Mouse (Mus musculus) hindbrain, embryonic 11.5 days (tissue): ENCODE measurements around the gene Hist4h4. TPM values are rescaled to one million over a fixed set of nuclear protein-coding genes. Genes with fewer than 3 reads are reported as not detected.

ENCODE experiments used
- ATAC-seq: fragments of 200-750 bp; cut with Nextera tagmentation; 2 replicates; pipeline ENCODE4 v1.8.0; 2017; ENCODE audit warnings: mild to moderate bottlenecking, moderate TSS enrichment, moderate library complexity; ENCODE audit not compliant: low FRiP score
- DNase-seq: peaks from one replicate; pipeline ENCODE4 v3.0.0-alpha.2; 2015; ENCODE audit warnings: low spot score
- H3K27ac ChIP-seq: fragments of 300-500 bp; sonication (generic); 2 replicates; pipeline ENCODE4 v1.5.1; 2014; ENCODE audit warnings: mild to moderate bottlenecking, low read depth, low read length
- H3K27me3 ChIP-seq: fragments of 300-500 bp; sonication (generic); 2 replicates; pipeline ENCODE4 v1.6.1; 2014; ENCODE audit warnings: mild to moderate bottlenecking, low read length, moderate library complexity, mixed read lengths; ENCODE audit not compliant: control insufficient read depth, insufficient read depth
- H3K36me3 ChIP-seq: fragments of 300-500 bp; sonication (generic); 2 replicates; pipeline ENCODE4 v1.6.1; 2014; ENCODE audit warnings: mild to moderate bottlenecking, low read length, moderate library complexity, mixed read lengths; ENCODE audit not compliant: control insufficient read depth, insufficient read depth
- H3K4me1 ChIP-seq: fragments of 300-500 bp; sonication (generic); replicated peaks from 2 replicates; pipeline ENCODE4 v1.6.1; 2014; ENCODE audit warnings: low read length, mixed read lengths; ENCODE audit not compliant: control insufficient read depth, insufficient read depth
- H3K4me2 ChIP-seq: fragments of 300-500 bp; sonication (generic); replicated peaks from 2 replicates; pipeline ENCODE4 v1.6.1; 2014; ENCODE audit warnings: mild to moderate bottlenecking, low read depth, low read length
- H3K4me3 ChIP-seq: fragments of 300-500 bp; sonication (generic); 2 replicates; pipeline ENCODE4 v1.5.1; 2014; ENCODE audit warnings: low read depth, low read length
- H3K9ac ChIP-seq: fragments of 300-500 bp; sonication (generic); 2 replicates; pipeline ENCODE4 v1.6.1; 2014; ENCODE audit warnings: low read depth, low read length
- H3K9me3 ChIP-seq: fragments of 300-500 bp; sonication (generic); 2 replicates; pipeline ENCODE4 v1.6.1; 2016; ENCODE audit warnings: low read length; ENCODE audit not compliant: control insufficient read depth
- WGBS: fragments of 180-500 bp; shearing (Covaris S2); extraction: QIAGEN DNeasy Blood & Tissue Kit; methylation state at CpG from one replicate; pipeline ENCODE4 v1.1.7; 2014; 5-methylcytosine and 5-hydroxymethylcytosine counted together
- polyA plus RNA-seq: library from polyadenylated mRNA; unstranded; fragments of >200 nt; fragmentation: Nextera tagmentation; extraction: Ambion mirVana; gene quantifications from 2 replicates; pipeline ENCODE4 v1.2.1, GENCODE M21; 2014

The Hist4h4 gene
- polyA plus RNA-seq, 1 experiment from 2014 or later = 0.69 TPM

- Histone ChIP-seq H3K4me2 (no peak overlapping the region), H3K4me3 (no peak overlapping the region), H3K27me3 (0 out of 2 replicates have a peak, but pooled peaks cover 2% of the 10 kb centered on the region), H3K9me3 (no peaks in the 10 kb centered on the region), H3K27ac (no peak overlapping the region), H3K9ac (no peak overlapping the region), H3K4me1 (no peaks in the 10 kb centered on the region), H3K36me3 (no peaks in the 10 kb centered on the region)
- DNase-seq = no peak
- no peak for ATAC-seq
- WGBS = 76% methylated on average over 5 of the region's 5 CpGs
These were observed 14.7 kb downstream of the Hist4h4 start for GRCm38 (mm10) chr6:136789391-136789971.

- Histone ChIP-seq H3K27me3 (no peaks in the 10 kb centered on the region), H3K4me1 (no peaks in the 10 kb centered on the region), H3K27ac (no peak overlapping the region), H3K4me2 (no peak overlapping the region), H3K9ac (no peak overlapping the region), H3K4me3 (no peak overlapping the region), H3K9me3 (no peaks in the 10 kb centered on the region), H3K36me3 (no peaks in the 10 kb centered on the region)
- ATAC-seq (no peak), DNase-seq (no peak)
- 83% methylated on average over 9 of the region's 9 CpGs for WGBS
These were observed 21.5 kb downstream of the Hist4h4 start for GRCm38 (mm10) chr6:136782761-136783160.

DNA sequence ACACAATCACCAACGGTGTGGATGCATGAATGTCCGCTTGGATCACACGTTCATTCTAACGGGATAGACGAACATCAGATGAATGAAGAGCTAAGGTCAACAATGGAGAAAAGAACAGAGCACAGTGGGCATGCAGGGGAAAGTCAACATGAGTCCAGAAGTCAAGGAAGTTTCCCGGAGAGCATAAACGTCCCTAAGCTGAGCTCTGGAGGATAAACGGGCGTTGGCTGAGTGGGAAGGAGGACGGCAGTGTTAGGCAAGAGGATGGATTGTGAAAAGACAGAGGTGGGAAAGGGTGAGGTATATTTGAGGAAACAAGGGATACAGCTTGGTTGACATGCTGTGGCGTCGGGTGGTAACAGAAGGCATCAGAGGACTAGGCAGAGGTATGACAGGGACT, 22.1 kb downstream of the Hist4h4 start:
- H3K27me3 ChIP-seq = no peaks in the 10 kb centered on the region
- no peak overlapping the region for H3K4me3 ChIP-seq
- 81% methylated on average over 12 of the region's 12 CpGs for WGBS
- no peak overlapping the region for H3K4me2 ChIP-seq
- no peak for DNase-seq
- H3K4me1 ChIP-seq = no peaks in the 10 kb centered on the region
- no peaks in the 10 kb centered on the region for H3K36me3 ChIP-seq
- H3K27ac ChIP-seq = no peak overlapping the region
- no peaks in the 10 kb centered on the region for H3K9me3 ChIP-seq
- H3K9ac ChIP-seq = no peak overlapping the region
- ATAC-seq = no peak

- no peak within 1 kb of the TSS for H3K9ac ChIP-seq
These were observed 22.7 kb downstream of the Hist4h4 start, which contains the start of gene Gucy2c for GRCm38 (mm10) chr6:136781377-136781986. TSS of gene Gucy2c (minus strand) at chr6:136781765.

GRCm38 (mm10) chr6:136776392-136776791, 27.8 kb downstream of the Hist4h4 start:
- Histone ChIP-seq H3K9me3 (no peaks in the 10 kb centered on the region), H3K4me2 (no peak overlapping the region), H3K27ac (no peak overlapping the region), H3K27me3 (no peaks in the 10 kb centered on the region), H3K36me3 (no peaks in the 10 kb centered on the region), H3K9ac (no peak overlapping the region), H3K4me3 (no peak overlapping the region), H3K4me1 (no peaks in the 10 kb centered on the region)
- DNase-seq = no peak
- no peak for ATAC-seq
- WGBS = 91% methylated on average over 1 of the region's 1 CpGs

More at GRCm38 (mm10) chr6:136781377-136781986, 22.7 kb downstream of the Hist4h4 start, which contains the start of gene Gucy2c:
- Histone ChIP-seq H3K36me3 (no peaks in the 10 kb centered on the region), H3K27me3 (no peaks in the 10 kb centered on the region), H3K9me3 (no peaks in the 10 kb centered on the region), H3K27ac (no peak within 1 kb of the TSS), H3K4me1 (no peaks in the 10 kb centered on the region), H3K4me2 (no peak within 1 kb of the TSS), H3K4me3 (no peak within 1 kb of the TSS)
- ATAC-seq (no peak), DNase-seq (no peak)
- 83% methylated on average over 20 of the region's 20 CpGs for WGBS

- no peaks in the 10 kb centered on the region for H3K27me3 ChIP-seq
- H3K27ac ChIP-seq = no peak overlapping the region
- H3K9me3 ChIP-seq = no peaks in the 10 kb centered on the region
- no peak overlapping the region for H3K4me2 ChIP-seq
- no peaks in the 10 kb centered on the region for H3K36me3 ChIP-seq
- 87% methylated on average over 7 of the region's 7 CpGs for WGBS
- H3K9ac ChIP-seq = no peak overlapping the region
- H3K4me3 ChIP-seq = no peak overlapping the region
- ATAC-seq (no peak), DNase-seq (no peak)
- H3K4me1 ChIP-seq = no peaks in the 10 kb centered on the region
These were observed 34.4 kb downstream of the Hist4h4 start for GRCm38 (mm10) chr6:136769859-136770258.

DNA sequence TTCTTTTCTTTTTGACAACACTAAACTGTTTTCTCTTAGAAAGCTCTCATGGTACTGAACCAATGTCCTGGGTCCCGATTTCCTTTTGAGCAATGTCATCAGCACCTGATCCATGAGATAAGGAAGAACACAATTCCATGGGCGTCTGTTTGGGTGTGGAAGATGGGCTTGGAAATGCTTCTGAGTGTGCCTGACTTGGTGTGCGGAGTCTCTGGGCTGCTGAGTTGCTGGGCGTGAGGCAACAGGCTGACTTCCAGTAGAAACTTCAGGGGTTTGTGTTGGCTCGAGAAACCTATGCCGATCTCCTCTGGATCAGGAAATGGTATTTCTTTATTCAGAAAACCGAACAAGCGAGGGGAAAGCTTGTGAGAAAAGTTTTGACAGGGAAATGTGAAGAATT, 35.1 kb downstream of the Hist4h4 start:
- no peak overlapping the region for H3K27ac ChIP-seq
- WGBS = 91% methylated on average over 8 of the region's 8 CpGs
- no peak overlapping the region for H3K4me2 ChIP-seq
- no peaks in the 10 kb centered on the region for H3K36me3 ChIP-seq
- H3K4me3 ChIP-seq = no peak overlapping the region
- no peaks in the 10 kb centered on the region for H3K4me1 ChIP-seq
- no peaks in the 10 kb centered on the region for H3K27me3 ChIP-seq
- no peak for DNase-seq
- no peaks in the 10 kb centered on the region for H3K9me3 ChIP-seq
- ATAC-seq = no peak
- no peak overlapping the region for H3K9ac ChIP-seq

DNA sequence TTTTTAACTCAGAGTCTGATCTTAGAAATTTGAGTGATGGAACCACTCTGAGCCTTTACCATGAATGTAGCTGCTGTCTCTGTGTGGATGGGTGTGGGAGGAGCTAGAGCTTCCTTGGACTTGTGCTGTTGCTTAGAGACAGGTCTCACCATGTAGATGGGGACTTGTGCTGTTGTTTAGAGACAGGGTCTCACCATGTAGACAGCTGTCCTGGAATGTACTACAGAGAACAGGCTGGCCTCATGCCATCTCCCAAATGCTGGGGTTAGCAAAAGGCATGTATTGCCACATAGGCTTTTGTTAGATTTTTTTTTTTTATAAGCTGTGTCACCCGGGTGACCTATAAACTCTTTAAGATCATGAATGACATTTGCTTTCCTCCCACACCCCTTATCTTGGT, 40.3 kb downstream of the Hist4h4 start:
- H3K4me2 ChIP-seq = no peak overlapping the region
- DNase-seq (no peak), ATAC-seq (no peak)
- H3K4me1 ChIP-seq = no peaks in the 10 kb centered on the region
- no peak overlapping the region for H3K27ac ChIP-seq
- H3K9me3 ChIP-seq = no peaks in the 10 kb centered on the region
- no peak overlapping the region for H3K4me3 ChIP-seq
- WGBS = 89% methylated on average over 1 of the region's 1 CpGs
- H3K9ac ChIP-seq = no peak overlapping the region
- H3K27me3 ChIP-seq = no peaks in the 10 kb centered on the region
- H3K36me3 ChIP-seq = no peaks in the 10 kb centered on the region
